Comparison of ENCODE assay signal across 26 mouse cellular contexts in the genomic region with DNA sequence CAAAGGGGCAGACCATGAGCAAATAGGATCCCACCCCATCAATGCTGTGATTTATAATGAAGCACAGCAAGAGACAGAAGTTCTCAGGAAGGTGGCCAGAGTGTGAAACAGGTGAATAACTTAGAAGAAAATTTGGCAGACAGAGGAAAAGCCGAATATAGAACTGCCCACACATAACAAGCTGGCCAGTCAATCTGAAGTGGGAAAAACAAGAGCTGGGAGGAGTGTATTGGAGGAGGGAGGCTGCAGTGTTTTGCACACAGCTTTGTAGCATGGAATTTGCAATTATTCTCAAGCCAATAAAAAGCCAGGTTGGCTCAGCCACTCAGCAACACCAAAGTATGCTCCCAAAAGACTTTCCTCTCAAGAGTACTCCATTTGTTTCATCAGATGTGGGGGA.
A peak's percentile ranks its signal among the peaks of the same experiment; 100 is the strongest.
DNase-seq lines count a peak whose midpoint lies in the region; ATAC-seq and TF ChIP-seq lines count a peak whose summit lies in the region.
"Had no signal": no experiment of that assay in that cellular context is flagged by ENCODE, and none has a peak within 500 bp of the region (broad histone marks: within the 10 kb centered on the region; RNA-seq: fewer than 3 reads in every experiment).

No protein-coding gene starts in this region.

- no peak overlapping the region for H3K4me3 ChIP-seq in stomach, postnatal 0 days (ENCODE audit: low read depth, low read length)
- H3K4me3 ChIP-seq: embryonic facial prominence, embryonic 12.5 days; embryonic facial prominence, embryonic 15.5 days; heart, embryonic 12.5 days; heart, embryonic 15.5 days; hindbrain, embryonic 10.5 days had no signal

- H3K4me2 ChIP-seq in stomach, postnatal 0 days (replicated peaks; ENCODE audit: low read depth), result no peak overlapping the region
- H3K4me2 ChIP-seq: embryonic facial prominence, embryonic 12.5 days; embryonic facial prominence, embryonic 15.5 days; heart, embryonic 12.5 days; heart, embryonic 15.5 days; hindbrain, embryonic 14.5 days had no signal

- peak; percentile 5 to 33 for DNase-seq in frontal cortex, adult 2 months (ENCODE audit: extremely low spot score in 1 of 2, low spot score in 1 of 2)
- no peak for DNase-seq in frontal cortex, postnatal 10 days (ENCODE audit: low spot score in 2 of 2)
- peak; percentile 28 for DNase-seq in right cerebral cortex, adult 18-20 months
- DNase-seq in right cerebral cortex, postnatal 14 days, result no peak
- peak; percentile 44 for DNase-seq in telencephalon, adult 2 months (ENCODE audit: low read depth, low spot score)
- no peak for DNase-seq in stomach, postnatal 0 days (ENCODE audit: low spot score)
- DNase-seq: adrenal gland, adult 2 months; adrenal gland, postnatal 14 days; cerebellum, adult 18-20 months; cerebellum, adult 9-10 months; cerebellum, postnatal 25 days; forebrain, postnatal 0 days; gastrocnemius, postnatal 25 days; heart, adult 18-20 months; heart, postnatal 10 days; heart, postnatal 36 days had no signal

- H3K9ac ChIP-seq in stomach, postnatal 0 days (ENCODE audit: low read length), result no peak overlapping the region
- H3K9ac ChIP-seq: embryonic facial prominence, embryonic 12.5 days; embryonic facial prominence, embryonic 15.5 days; forebrain, postnatal 0 days; heart, embryonic 12.5 days; heart, embryonic 15.5 days; hindbrain, embryonic 14.5 days had no signal

- WGBS in stomach, postnatal 0 days, result 60% methylated on average over 1 of the region's 1 CpGs

- TF ChIP-seq EP300 in stomach, postnatal 0 days (optimal IDR thresholded peaks at IDR 0.05), result no peak

- no peaks in the 10 kb centered on the region for H3K36me3 ChIP-seq in stomach, postnatal 0 days (ENCODE audit: control insufficient read depth, insufficient read depth, low read length)
- H3K36me3 ChIP-seq: embryonic facial prominence, embryonic 12.5 days; embryonic facial prominence, embryonic 15.5 days; heart, embryonic 12.5 days; heart, embryonic 15.5 days; hindbrain, embryonic 10.5 days had no signal

- H3K4me1 ChIP-seq in stomach, postnatal 0 days (replicated peaks; ENCODE audit: control insufficient read depth, insufficient read depth), result no peaks in the 10 kb centered on the region
- H3K4me1 ChIP-seq: heart, embryonic 12.5 days; heart, embryonic 15.5 days; hindbrain, embryonic 10.5 days had no signal

- TF ChIP-seq CTCF in stomach, postnatal 0 days (IDR thresholded peaks at IDR 0.05; ENCODE audit: low read depth), result no peak

- no peak for ATAC-seq in stomach, postnatal 0 days (ENCODE audit: low FRiP score, low TSS enrichment)
- ATAC-seq: CD4-positive, CD25-positive, alpha-beta regulatory T cell, adult 4 months; forebrain, embryonic 14.5 days; forebrain, postnatal 0 days; hindbrain, postnatal 0 days; inflammation-experienced regulatory T-cells, adult 6 months had no signal

- H3K27ac ChIP-seq in stomach, postnatal 0 days (replicated peaks), result no peak overlapping the region
- H3K27ac ChIP-seq: embryonic facial prominence, embryonic 12.5 days; embryonic facial prominence, embryonic 15.5 days; heart, embryonic 15.5 days; hindbrain, embryonic 10.5 days; hindbrain, embryonic 14.5 days; hindbrain, postnatal 0 days had no signal

- H3K9me3 ChIP-seq in stomach, postnatal 0 days (ENCODE audit: control insufficient read depth, low read length), result no peaks in the 10 kb centered on the region
- H3K9me3 ChIP-seq: embryonic facial prominence, embryonic 12.5 days; embryonic facial prominence, embryonic 15.5 days; heart, embryonic 12.5 days; heart, embryonic 15.5 days; hindbrain, embryonic 10.5 days had no signal

- H3K27me3 ChIP-seq in stomach, postnatal 0 days (ENCODE audit: control insufficient read depth, insufficient read depth, low read length), result no peaks in the 10 kb centered on the region
- H3K27me3 ChIP-seq: embryonic facial prominence, embryonic 12.5 days; embryonic facial prominence, embryonic 15.5 days; heart, embryonic 12.5 days; heart, embryonic 15.5 days had no signal

Comparison
In these comparisons a context has a peak if more than half of its experiments do, and no peak if none do; other contexts are left out.
1. DNase-seq: peak in frontal cortex, adult 2 months (2 of 2), right cerebral cortex, adult 18-20 months (single experiment) and telencephalon, adult 2 months (single experiment); none in frontal cortex, postnatal 10 days (0 of 2), right cerebral cortex, postnatal 14 days (single experiment) and stomach, postnatal 0 days (single experiment).